Mouse (Mus musculus) inflammation-experienced regulatory T-cells, adult 6 months (primary cell): Measurements from ENCODE around the gene Ccnc. TPM values are rescaled to one million over a fixed set of nuclear protein-coding genes. Genes with fewer than 3 reads are reported as not detected.

Experiments used
- ATAC-seq: one replicate; pipeline ENCODE4 v1.8.0; 2017
- polyA plus RNA-seq, 3 experiments: library from polyadenylated mRNA; unstranded; fragments of 100-300 nt; shearing (Covaris generic); gene quantifications; one replicate each; pipeline ENCODE4 v1.2.1; 2017

Ccnc gene
- 10 to 100 TPM; 31.1 to 65.5 (median 40.1) TPM for polyA plus RNA-seq

DNA sequence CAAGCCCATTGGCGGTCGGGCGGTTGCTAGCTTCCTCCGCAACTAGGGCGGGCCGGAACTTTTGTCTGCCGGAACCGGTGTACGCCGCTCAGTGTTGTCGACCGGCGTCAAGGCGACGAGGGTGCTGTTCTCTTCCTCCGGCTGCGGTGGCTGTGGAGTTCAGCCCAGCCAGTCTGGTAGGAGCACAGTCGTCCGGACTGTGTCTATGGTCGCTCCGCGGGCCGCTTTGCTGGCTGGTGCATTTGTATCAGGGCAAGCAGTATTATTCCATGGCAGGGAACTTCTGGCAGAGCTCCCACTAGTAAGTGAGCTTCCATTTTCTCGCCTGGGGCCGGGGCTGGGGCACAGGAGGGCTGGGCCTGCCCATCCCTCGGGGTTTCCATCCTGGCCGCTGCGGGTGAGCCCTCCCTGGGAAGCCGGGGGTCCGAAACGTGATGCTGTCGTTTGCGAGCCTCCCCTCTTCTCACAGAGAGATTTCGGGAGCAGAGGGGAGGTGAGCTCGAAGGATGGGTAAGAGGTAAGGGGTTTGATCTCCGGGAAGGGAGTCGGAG is at the start of gene Ccnc:
Gene Ccnc, plus strand, starts transcription at position 87 of the 551 bp plus-strand sequence.
- ATAC-seq, result peak; percentile 99

DNA sequence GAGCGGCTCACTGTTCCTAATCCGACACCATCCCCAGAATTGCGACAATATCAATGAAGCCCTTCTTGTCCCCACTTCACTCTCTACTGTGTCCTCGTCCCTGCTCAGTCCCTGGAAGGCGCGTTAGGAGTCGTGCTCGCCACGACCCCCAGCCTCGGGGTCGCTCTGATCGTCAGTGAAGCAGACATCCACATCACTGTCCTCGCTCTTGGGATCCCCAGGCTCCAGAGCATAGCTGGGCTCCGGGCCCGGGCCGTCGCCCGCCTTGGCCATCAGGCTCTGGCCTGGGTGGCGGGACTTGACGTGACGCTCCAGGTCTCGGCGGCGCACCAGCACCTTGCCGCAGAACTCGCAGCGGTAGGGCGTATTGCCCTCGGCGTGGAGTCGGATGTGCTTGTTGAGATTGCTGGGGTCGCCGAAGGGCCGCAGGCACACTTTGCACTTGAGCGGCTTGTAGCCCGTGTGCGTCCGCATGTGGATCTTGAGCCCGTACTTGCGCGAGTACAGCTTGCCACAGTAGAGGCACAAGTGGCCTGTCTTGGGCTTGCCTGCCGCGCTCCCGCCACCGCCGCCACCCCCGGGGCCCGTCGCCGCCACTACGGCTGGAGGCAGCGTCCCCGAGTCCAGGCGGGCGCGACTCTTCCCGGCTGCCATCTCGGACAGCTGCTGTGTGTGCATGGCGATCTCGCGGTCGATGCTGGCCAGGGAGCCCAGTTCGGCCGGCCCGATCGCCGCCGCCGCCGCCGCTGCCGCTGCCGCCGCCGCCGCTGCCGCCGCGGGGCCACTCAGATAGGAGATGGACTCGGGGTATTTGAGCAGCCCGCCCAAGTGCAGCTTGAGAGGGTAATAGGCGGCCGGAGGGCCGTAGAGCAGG is 49.2 kb upstream of the Ccnc start:
- no peak for ATAC-seq

- peak; percentile 52 for ATAC-seq
Measured at GRCm38 (mm10) chr4:21678975-21679623, 48.4 kb upstream of the Ccnc start.

GRCm38 (mm10) chr4:21679624-21680480 is 47.6 kb upstream of the Ccnc start:
- peak; percentile 14 for ATAC-seq

DNA sequence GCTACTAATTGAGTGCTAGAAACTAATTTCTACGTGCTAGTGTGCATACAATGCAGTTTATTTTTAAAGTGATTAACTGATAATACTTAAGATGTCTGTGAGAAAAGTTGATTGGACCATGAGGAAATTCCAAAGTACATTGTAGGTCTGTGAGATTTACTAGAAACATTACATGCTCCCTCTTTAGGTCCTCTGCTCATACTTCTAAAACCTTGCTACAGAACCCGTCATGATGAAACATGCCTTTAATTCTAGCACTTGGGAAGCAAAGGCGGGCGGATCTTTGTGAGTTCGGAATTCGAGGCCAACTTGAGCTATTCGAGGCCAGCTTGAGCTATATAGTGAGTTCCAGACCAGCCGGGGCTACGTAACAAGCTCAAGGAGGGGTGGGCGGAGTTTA is 46.5 kb upstream of the Ccnc start:
- no peak for ATAC-seq

GRCm38 (mm10) chr4:21682421-21683150 is 44.9 kb upstream of the Ccnc start:
- ATAC-seq, result no peak

DNA sequence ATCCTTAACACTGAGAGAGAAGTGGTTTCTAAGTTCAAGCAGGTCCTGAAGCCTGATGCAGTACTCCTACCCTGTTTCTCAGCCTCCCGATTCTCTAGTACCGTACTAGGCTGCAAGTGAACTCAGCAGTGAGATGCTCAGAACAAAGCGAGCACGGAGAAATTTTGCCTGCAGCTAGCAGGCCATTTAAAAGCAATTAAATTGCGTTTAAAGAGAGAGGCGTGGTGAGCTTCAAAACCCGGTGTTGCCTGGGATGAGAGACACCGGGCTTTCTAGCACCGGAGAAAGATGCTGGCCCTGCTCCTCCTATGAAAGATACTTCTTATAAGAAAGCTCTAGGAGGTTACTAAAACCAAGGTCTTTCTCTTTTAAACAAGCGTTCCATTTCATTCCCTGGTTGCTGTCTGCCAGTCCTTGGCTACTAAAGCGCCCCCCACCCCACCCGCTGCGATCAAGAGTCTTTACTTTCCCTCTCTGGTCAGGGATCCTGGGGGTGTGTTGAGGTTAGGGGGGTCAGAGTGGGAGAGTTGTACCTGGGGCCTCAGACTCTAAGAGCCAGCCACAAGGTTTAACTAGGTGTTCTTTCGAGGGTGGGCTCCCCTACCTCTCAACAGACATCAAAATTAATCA is 43.0 kb upstream of the Ccnc start:
- ATAC-seq, result no peak

GRCm38 (mm10) chr4:21685595-21686091 is 41.9 kb upstream of the Ccnc start, which contains the start of gene Prdm13:
TSS of gene Prdm13 (minus strand) at chr4:21685963.
- no peak for ATAC-seq

- ATAC-seq, result no peak
Measured at GRCm38 (mm10) chr4:21686416-21686815, 41.1 kb upstream of the Ccnc start.

- no peak for ATAC-seq
Measured at GRCm38 (mm10) chr4:21686934-21687333, 40.6 kb upstream of the Ccnc start.

DNA sequence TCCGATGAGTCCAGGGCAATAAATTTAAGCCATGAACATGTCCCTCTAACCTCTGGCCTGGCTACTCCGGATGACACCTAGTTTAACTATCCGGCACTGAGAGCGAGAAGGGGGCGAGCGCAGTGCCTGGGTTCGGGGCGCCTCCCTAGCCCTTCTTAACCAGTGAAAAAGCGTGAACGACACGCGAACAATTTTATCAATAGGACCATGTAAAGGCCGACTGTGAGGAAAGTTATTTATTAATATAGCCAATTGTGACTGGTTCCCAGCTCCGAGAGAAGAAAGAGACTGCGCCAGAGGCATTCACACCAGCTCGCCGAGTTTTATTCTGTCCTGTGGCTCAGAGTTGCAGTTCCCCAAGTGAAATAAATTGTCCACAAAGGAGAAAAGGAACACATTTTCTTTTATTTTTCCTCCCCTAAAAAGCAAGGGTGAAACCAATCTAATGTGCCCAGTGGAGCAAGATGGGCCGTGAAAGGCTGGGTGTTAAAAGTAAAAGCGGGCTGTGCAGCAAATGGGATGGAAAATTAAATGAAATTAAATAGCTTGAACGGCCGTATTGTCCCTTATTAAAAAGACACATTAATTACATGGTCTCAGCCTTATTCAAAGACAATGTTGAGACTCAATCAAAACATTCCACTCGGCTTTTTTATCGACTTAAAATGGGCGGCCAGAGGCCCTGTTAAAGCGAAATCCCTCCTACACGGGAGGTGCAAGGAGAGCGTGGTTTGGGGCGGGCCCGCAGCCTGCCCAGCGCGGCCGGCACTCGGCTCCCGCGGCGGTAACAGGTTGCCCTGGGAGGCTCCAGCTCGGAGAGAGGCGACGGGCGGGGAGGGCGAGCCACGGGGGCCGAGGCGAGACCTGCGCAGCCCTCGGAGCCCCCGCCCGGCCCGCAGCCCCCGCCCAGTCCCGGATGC is 39.5 kb upstream of the Ccnc start:
- no peak for ATAC-seq

DNA sequence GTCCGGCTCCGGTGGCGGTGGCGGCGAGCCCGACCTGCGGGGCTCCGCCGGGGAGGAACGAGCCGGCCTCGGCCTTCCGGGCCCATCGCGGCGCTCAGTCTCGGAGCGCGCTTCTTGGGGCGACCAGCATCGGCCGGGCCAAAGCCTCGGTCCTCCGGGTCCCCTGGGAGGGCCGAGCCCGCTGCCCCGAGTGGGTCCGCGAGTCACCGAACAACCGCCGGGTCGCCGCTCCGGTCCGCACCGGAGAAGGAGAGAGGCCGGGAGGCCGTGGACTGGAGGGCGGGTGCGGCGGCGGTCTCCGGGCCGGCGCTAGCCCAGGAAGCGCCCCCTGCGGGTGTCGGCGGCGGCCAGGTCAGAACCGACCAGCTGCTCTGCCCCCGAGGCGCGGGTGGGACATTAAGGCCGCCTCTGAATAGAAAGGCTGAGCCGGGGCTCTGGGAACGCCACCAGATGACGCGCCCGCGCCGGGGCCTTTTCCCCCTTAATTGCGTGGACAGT is 38.7 kb upstream of the Ccnc start:
- peak; percentile 16 for ATAC-seq

DNA sequence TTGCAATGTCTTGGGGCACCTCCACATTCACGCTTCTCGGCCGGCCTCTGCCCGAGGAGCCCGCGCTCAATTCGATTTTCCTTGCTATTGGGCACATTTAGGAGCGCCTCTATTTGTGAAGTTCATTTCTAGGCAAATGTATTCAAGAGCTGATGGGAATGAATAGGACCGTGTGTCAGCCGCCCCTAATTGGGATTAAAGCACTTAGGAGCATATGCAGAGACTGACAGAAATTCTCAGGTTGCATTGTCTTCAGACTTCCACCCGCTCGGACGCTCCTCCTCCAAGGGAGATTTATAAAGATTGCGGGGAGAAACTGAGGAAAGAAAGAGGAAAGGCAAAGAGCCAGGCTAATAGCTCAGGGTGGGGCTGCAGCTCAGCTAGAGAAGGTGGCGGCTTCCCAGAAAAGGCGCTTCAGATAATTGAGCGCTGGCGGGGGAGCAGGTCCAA is 38.0 kb upstream of the Ccnc start:
- no peak for ATAC-seq

GRCm38 (mm10) chr4:21690221-21690620 is 37.3 kb upstream of the Ccnc start:
- no peak for ATAC-seq

DNA sequence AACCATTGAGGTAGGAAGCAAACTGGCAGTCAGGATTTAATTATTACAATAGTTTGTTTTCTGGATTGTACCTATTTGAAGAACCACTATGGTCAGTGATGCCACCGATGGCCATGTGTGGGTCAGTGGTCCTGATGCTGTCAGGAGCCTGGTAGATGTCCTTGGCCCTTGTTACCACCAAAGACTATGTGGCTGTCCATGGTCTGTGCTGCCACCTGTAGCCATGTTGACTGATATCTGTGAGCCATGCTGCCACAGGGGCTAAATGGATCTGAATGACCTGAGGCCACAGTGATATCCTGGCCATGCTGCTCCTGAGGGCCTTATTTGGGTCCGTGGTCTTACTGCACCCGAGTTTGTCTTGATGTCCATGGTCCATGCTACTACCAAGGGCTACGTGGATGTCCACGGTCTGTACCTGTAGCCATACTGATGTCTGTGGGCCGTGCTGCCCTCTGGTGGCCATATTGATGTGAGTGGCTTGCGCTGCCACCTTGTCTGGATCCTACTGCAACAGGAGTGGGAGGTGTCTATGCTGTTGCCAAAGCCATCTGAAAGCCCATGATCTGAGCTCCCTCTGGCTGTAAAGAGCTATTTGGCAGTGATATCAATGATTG is 31.8 kb upstream of the Ccnc start:
- ATAC-seq, result peak; percentile 81

DNA sequence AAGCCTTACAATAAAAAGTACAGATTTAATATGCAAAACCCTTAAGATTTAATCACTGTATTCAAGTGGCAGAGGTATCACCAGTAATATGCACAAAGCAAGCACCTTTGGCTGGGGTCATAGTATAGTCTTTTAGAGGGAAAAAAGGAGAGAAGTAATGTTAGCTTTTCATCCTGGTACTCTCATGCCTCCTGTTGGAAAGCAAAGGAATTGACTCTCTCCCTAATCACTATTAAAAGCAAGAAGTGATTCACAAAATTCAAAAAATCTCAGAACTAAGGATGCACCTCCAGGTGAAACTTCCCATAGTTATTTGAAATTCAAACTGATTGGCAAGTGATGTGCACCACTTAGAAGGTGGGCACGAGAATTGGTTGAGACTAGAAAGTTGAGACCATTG is 22.5 kb upstream of the Ccnc start:
- ATAC-seq, result no peak

DNA sequence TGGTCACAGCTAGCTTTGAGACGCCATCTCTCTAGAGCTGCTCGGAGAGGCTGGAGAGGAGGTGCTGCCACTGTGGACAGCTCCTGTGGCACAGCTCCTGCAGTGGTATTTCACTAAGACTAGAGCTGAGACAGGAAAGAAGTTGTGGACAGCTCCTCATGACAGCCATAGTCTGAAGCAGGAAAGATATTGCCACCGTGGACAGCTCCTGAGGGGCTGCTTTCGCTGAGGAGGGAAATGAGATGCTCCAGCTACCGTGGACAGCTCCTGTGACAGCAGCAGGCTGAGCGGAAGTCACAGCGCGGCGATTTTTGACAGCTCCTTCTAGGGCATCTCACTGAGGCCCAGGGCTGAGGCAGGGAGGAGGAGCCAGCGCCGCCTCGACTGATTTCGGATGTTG is 15.4 kb upstream of the Ccnc start:
- ATAC-seq, result peak; percentile 87

GRCm38 (mm10) chr4:21722752-21723334 is 4.7 kb upstream of the Ccnc start:
- no peak for ATAC-seq
